Mouse (Mus musculus) limb, embryonic 14.5 days (tissue): ENCODE data around the gene Nrgn. TPM values are rescaled to one million over a fixed set of nuclear protein-coding genes. Genes with fewer than 3 reads are reported as not detected.

Experiments
- ATAC-seq: fragments of 200-750 bp; cut with Nextera tagmentation; 2 replicates; pipeline ENCODE4 v1.8.0; 2017; ENCODE audit warnings: low read depth, moderate number of reproducible peaks, moderate TSS enrichment; ENCODE audit not compliant: low FRiP score
- DNase-seq: peaks from one replicate; pipeline ENCODE4 v3.0.0-alpha.2; 2015; ENCODE audit warnings: low spot score
- H3K27ac ChIP-seq: fragments of 300-500 bp; sonication (generic); replicated peaks from 2 replicates; pipeline ENCODE4 v1.5.1; 2014; ENCODE audit warnings: low read depth, mild to moderate bottlenecking, low read length, moderate library complexity, mixed read lengths
- H3K27me3 ChIP-seq: fragments of 300-500 bp; sonication (generic); 2 replicates; pipeline ENCODE4 v1.6.1; 2014; ENCODE audit warnings: low read length, mixed read lengths; ENCODE audit not compliant: control insufficient read depth, insufficient read depth
- H3K36me3 ChIP-seq: fragments of 300-500 bp; sonication (generic); 2 replicates; pipeline ENCODE4 v1.6.1; 2014; ENCODE audit warnings: mild to moderate bottlenecking, low read length, moderate library complexity, mixed read lengths; ENCODE audit not compliant: control insufficient read depth, insufficient read depth
- H3K4me1 ChIP-seq: fragments of 300-500 bp; sonication (generic); 2 replicates; pipeline ENCODE4 v1.6.1; 2014; ENCODE audit warnings: antibody characterized with exemption, low read length, mixed read lengths; ENCODE audit not compliant: control insufficient read depth, insufficient read depth
- H3K4me2 ChIP-seq: fragments of 300-500 bp; sonication (generic); replicated peaks from 2 replicates; pipeline ENCODE4 v1.6.1; 2014; ENCODE audit warnings: low read depth, mild to moderate bottlenecking, low read length, moderate library complexity; ENCODE audit not compliant: severe bottlenecking
- H3K4me3 ChIP-seq: fragments of 300-500 bp; sonication (generic); replicated peaks from 2 replicates; pipeline ENCODE4 v1.5.1; 2014; ENCODE audit warnings: low read length
- H3K9ac ChIP-seq: fragments of 300-500 bp; sonication (generic); 2 replicates; pipeline ENCODE4 v1.6.1; 2014; ENCODE audit warnings: mild to moderate bottlenecking, low read depth, low read length, moderate library complexity; ENCODE audit not compliant: severe bottlenecking
- H3K9me3 ChIP-seq: fragments of 300-500 bp; sonication (generic); 2 replicates; pipeline ENCODE4 v1.6.1; 2016; ENCODE audit warnings: low read length; ENCODE audit not compliant: control insufficient read depth
- POLR2A ChIP-seq: fragments of 200-500 bp; IDR thresholded peaks from 2 replicates; pipeline ENCODE4 v1.8.0; 2012; ENCODE audit warnings: inconsistent platforms, mild to moderate bottlenecking, moderate library complexity, borderline replicate concordance; ENCODE audit not compliant: insufficient read depth, insufficient read length; ENCODE audit errors: extremely low read depth
- WGBS: fragments of 180-500 bp; shearing (Covaris S2); extraction: QIAGEN DNeasy Blood & Tissue Kit; methylation state at CpG from one replicate; pipeline ENCODE4 v1.1.7; 2014; 5-methylcytosine and 5-hydroxymethylcytosine counted together
- polyA plus RNA-seq, 2 experiments: library from polyadenylated mRNA; depleted of rRNA in 1 of 2; stranded (reverse) in 1 of 2; unstranded in 1 of 2; fragments of >200 nt; fragmentation: Nextera tagmentation in 1 of 2; extraction: Ambion mirVana in 1 of 2; gene quantifications; 2 replicates each; pipeline versions ENCODE4 v1.2.1 to v1.2.3; 2012 to 2014

The Nrgn gene
- polyA plus RNA-seq, 2 experiments: 17.2 to 17.7 TPM

DNA sequence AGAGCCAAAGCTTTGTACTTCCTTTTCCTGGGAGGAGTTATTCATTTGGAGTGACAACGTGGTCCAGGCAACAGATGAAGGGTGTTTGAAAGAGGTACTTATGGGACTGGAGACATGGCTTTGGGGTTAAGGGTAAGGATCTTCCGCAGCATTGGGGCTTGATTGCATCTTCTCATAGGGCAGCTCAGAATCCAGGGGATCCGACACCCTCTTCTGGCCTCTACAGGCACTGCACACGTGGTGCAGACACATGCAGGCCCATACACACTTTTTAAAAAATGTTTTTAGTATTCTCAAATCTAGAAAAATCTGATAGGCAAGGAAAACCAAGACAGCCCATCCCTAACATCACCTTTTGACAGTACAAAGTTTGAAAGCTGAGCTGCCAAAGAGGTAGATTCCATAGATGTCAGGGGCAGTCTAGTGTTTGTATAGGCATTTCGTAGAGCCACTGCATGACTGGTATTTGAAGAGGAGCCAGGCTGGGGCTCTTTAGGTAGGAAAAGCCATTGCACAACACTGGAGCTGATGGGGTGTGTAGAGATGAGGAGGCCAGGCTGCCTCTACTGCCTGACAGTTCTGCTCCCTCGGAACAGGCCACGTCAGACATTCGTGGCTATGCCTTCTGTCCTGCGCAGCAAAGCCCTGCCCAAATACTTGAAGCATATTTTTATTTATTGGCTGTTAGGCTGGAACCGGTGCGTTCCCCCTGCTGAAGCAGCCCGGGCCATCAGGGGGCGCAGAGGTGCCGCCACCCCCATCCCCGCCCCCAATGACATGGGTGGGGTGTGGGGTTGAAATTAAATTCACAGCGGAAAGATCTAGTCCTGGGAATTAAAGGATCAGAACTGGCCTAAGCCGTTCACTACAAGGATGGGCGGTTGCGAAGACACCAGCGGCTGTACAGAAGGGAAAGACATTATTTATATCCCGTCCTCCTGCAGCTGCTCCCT lies 26.0 kb downstream of the Nrgn start:
- Histone ChIP-seq H3K9me3 (no peaks in the 10 kb centered on the region), H3K27ac (no peak overlapping the region), H3K4me1 (peaks cover 9% of the 10 kb centered on the region), H3K4me2 (no peak overlapping the region), H3K9ac (no peak overlapping the region; the same call in 1 of the 2 replicates), H3K36me3 (peaks cover 24% of the 10 kb centered on the region), H3K4me3 (no peak overlapping the region), H3K27me3 (peaks cover 61% of the 10 kb centered on the region)
- ATAC-seq: no peak
- DNase-seq: no peak
- no peak for TF ChIP-seq POLR2A
- WGBS: 23% methylated on average over 21 of the region's 21 CpGs

DNA sequence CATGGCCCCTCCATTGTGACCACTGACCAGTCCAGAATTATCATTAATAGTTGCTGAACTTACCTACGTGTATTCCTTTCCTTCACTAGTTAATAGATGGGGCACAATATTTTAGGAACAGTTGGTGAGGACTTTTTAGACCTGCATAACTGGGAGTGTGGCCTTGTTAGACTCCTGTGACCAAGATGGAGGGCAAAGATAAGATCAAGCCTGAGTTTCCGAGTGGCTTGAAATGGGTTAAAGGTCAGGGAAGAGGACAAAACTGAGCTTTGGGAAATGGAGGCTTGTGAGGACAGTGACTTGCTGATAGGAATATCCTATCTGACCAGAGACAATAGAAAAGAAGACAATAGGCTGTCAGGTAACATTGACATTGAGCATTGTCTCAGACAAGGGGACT lies 27.2 kb downstream of the Nrgn start:
- Histone ChIP-seq H3K9ac (no peak overlapping the region), H3K4me3 (no peak overlapping the region), H3K36me3 (peaks cover 33% of the 10 kb centered on the region), H3K4me1 (peaks cover 5% of the 10 kb centered on the region), H3K27me3 (peaks cover 49% of the 10 kb centered on the region), H3K4me2 (no peak overlapping the region), H3K27ac (no peak overlapping the region), H3K9me3 (no peaks in the 10 kb centered on the region)
- 95% methylated on average over 2 of the region's 2 CpGs for WGBS
- no peak for TF ChIP-seq POLR2A
- DNase-seq: no peak
- no peak for ATAC-seq

DNA sequence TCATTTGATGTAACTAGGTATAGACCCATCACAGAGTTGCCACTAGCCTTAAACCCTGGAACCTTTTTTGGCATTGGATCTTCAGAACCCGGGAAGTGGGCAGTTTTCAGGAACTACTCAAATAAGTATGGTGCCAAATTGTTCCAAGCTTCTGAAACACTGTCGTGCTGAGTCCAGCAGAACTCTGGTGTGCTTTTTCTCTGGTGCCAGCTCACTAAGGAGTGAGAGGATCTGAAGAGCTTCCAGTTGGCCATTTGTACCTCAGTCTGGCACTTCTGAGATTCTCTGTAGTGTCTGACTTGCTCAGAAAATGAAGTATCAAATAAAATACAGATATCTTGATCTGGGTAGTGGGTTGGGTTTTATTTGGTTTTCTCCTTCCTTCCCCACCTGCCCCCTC lies 32.7 kb downstream of the Nrgn start:
- DNase-seq (no peak), ATAC-seq (no peak)
- Histone ChIP-seq H3K4me3 (no peak overlapping the region), H3K9ac (no peak overlapping the region), H3K4me2 (no peak overlapping the region), H3K36me3 (peaks cover 48% of the 10 kb centered on the region), H3K4me1 (no peaks in the 10 kb centered on the region), H3K9me3 (no peaks in the 10 kb centered on the region), H3K27me3 (no peaks in the 10 kb centered on the region), H3K27ac (no peak overlapping the region)
- WGBS: 96% methylated on average over 2 of the region's 2 CpGs
- TF ChIP-seq POLR2A: no peak

DNA sequence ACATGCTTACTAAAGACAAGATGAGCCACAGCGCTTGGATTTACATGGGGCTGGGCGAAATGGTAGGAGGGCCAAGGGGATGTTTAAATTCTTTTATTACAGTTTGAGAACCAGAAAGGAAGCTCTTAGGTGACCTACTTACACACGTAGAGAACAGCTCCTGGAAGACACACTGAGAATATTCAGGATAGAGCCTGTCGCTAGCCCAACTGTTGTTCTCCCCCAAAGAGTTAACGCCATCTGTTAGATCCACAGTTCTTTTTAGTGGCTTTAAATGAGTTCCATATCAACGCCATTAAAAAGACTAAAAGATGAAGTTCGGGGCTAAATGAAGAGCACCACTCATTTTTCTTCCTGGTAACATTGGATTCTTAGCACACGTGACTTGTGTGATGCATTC lies 33.7 kb downstream of the Nrgn start:
- no peak overlapping the region for H3K4me3 ChIP-seq
- no peak for ATAC-seq
- no peak overlapping the region for H3K27ac ChIP-seq
- 83% methylated on average over 8 of the region's 8 CpGs for WGBS
- H3K4me1 ChIP-seq: no peaks in the 10 kb centered on the region
- H3K27me3 ChIP-seq: no peaks in the 10 kb centered on the region
- no peak overlapping the region for H3K4me2 ChIP-seq
- H3K36me3 ChIP-seq: peaks cover 40% of the 10 kb centered on the region
- TF ChIP-seq POLR2A: no peak
- no peak for DNase-seq
- no peaks in the 10 kb centered on the region for H3K9me3 ChIP-seq
- H3K9ac ChIP-seq: no peak overlapping the region

DNA sequence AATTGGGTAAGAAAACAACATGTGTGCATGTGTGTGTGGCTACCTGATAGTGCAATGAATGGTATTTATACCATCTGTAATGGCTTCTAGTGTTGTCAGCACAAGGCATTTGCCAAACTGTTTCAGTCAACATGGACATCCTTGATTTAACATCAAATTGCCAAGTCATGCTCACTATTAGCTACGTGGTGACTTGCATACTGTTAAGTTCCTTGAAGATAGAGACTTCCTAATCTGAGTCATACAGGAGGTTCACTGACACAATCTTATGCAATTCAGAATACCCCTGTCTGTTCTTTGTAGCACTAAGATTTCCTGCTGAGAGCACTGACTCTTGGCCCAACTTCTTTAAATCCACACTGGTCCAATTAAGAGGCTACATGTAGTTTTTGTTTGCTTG lies 35.2 kb downstream of the Nrgn start:
- TF ChIP-seq POLR2A: no peak
- H3K27me3 ChIP-seq: no peaks in the 10 kb centered on the region

DNA sequence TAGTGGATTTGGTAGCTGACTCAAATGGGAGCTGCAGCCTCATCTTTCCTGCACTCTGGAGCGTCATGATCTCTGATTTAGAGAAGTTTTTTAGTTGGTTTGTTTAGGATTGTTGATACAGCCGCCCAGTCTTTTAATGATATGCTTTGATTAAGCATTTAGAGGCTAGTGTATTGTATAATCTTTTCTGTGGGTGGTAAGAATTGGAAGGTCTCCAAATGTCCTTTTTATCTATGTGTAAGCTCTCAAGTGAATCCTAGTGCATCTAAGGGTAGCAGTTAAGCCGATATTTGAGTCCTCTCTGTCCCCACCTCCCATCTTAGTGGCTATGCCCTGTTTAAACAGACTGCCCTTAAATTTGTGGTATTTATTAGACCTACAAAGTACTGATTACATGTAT lies 38.2 kb downstream of the Nrgn start:
- Histone ChIP-seq H3K4me2 (no peak overlapping the region), H3K4me1 (no peaks in the 10 kb centered on the region), H3K27ac (no peak overlapping the region), H3K9ac (no peak overlapping the region), H3K36me3 (peaks cover 9% of the 10 kb centered on the region), H3K4me3 (no peak overlapping the region), H3K27me3 (no peaks in the 10 kb centered on the region), H3K9me3 (no peaks in the 10 kb centered on the region)
- WGBS: 83% methylated on average over 3 of the region's 3 CpGs
- DNase-seq (no peak), ATAC-seq (no peak)
- TF ChIP-seq POLR2A: no peak

More for the DNA sequence above, 35.2 kb downstream of the Nrgn start:
- H3K27ac ChIP-seq: no peak overlapping the region
- H3K9me3 ChIP-seq: no peaks in the 10 kb centered on the region
- WGBS: 80% methylated on average over 1 of the region's 1 CpGs
- DNase-seq (no peak), ATAC-seq (no peak)
- no peaks in the 10 kb centered on the region for H3K4me1 ChIP-seq
- H3K9ac ChIP-seq: no peak overlapping the region
- no peak overlapping the region for H3K4me2 ChIP-seq
- no peak overlapping the region for H3K4me3 ChIP-seq
- H3K36me3 ChIP-seq: peaks cover 30% of the 10 kb centered on the region
